Comparison of ENCODE assay signal across 24 mouse cellular contexts in the genomic region with DNA sequence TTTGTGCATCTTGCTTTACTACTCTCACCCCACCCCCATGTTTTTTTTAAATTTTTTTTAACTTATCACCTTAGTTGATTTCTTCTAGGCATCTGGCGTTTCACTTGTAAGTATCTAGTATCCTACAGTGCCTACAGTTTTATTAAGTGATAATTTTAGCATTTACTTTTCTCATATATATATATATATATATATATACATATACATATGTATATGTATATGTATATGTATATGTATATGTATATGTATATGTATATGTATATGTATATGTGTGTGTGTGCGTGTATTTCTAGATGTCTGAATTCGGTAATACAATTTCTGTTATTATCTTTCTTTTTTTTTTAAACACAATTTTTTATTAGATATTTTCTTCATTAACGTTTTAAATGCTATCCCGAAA.
"Had no signal": no experiment of that assay in that cellular context is flagged by ENCODE, and none has a peak within 500 bp of the region (broad histone marks: within the 10 kb centered on the region; RNA-seq: fewer than 3 reads in every experiment).

No protein-coding gene starts in this region.

- ATAC-seq: inflammation-experienced regulatory T-cells, adult 6 months; intestine, embryonic 15.5 days; intestine, postnatal 0 days had no signal

- H3K36me3 ChIP-seq: heart, embryonic 10.5 days; heart, embryonic 12.5 days; hindbrain, embryonic 10.5 days; hindbrain, embryonic 13.5 days; hindbrain, embryonic 15.5 days; intestine, embryonic 15.5 days; limb, embryonic 13.5 days; liver, embryonic 13.5 days had no signal

- H3K4me1 ChIP-seq: heart, embryonic 10.5 days; heart, embryonic 12.5 days; hindbrain, embryonic 10.5 days; hindbrain, embryonic 13.5 days; hindbrain, embryonic 15.5 days; intestine, embryonic 15.5 days; limb, embryonic 13.5 days; liver, embryonic 13.5 days had no signal

- H3K4me3 ChIP-seq: gastrocnemius, adult 2 months; heart, embryonic 10.5 days; heart, embryonic 12.5 days; hindbrain, embryonic 10.5 days; hindbrain, embryonic 13.5 days; hindbrain, embryonic 15.5 days; intestine, embryonic 15.5 days; layer of hippocampus, adult 2 months; left cerebral cortex, adult 2 months; limb, embryonic 13.5 days; liver, embryonic 13.5 days had no signal

- H3K27ac ChIP-seq: gastrocnemius, adult 2 months; heart, embryonic 10.5 days; hindbrain, embryonic 10.5 days; hindbrain, embryonic 13.5 days; hindbrain, embryonic 15.5 days; intestine, embryonic 15.5 days; layer of hippocampus, adult 2 months; left cerebral cortex, adult 2 months; limb, embryonic 13.5 days; liver, embryonic 13.5 days had no signal

- H3K27me3 ChIP-seq: heart, embryonic 12.5 days; hindbrain, embryonic 13.5 days; hindbrain, embryonic 15.5 days; intestine, embryonic 15.5 days; limb, embryonic 13.5 days; liver, embryonic 13.5 days had no signal

- H3K4me2 ChIP-seq: heart, embryonic 12.5 days; hindbrain, embryonic 13.5 days; hindbrain, embryonic 15.5 days; intestine, embryonic 15.5 days; limb, embryonic 13.5 days; liver, embryonic 11.5 days; liver, embryonic 13.5 days had no signal

- H3K9me3 ChIP-seq: heart, embryonic 10.5 days; heart, embryonic 12.5 days; hindbrain, embryonic 10.5 days; hindbrain, embryonic 13.5 days; hindbrain, embryonic 15.5 days; intestine, embryonic 15.5 days; limb, embryonic 13.5 days; liver, embryonic 13.5 days had no signal

- H3K9ac ChIP-seq: heart, embryonic 12.5 days; hindbrain, embryonic 13.5 days; hindbrain, embryonic 15.5 days; intestine, embryonic 15.5 days; limb, embryonic 13.5 days; liver, embryonic 13.5 days had no signal

- DNase-seq: gastrocnemius, adult 2 months; gastrocnemius, postnatal 10 days; gastrocnemius, postnatal 25 days; heart, adult 18-20 months; heart, postnatal 10 days; heart, postnatal 4 days; kidney, adult 18-20 months; kidney, adult 8-10 months; kidney, postnatal 10 days; kidney, postnatal 25 days; liver; liver, embryonic 13.5 days had no signal
